Mouse (Mus musculus) right cerebral cortex, postnatal 10 days (tissue): ENCODE results near the gene Dcaf6.
A peak's percentile ranks its signal among the peaks of the same experiment; 100 is the strongest.

Experiments used
- DNase-seq, 2 experiments: peaks; one replicate each; pipeline ENCODE4 v3.0.0; 2021; ENCODE audit warnings: low spot score in 2 of 2

Gene Dcaf6

GRCm38 (mm10) chr1:165321393-165321861, 138.8 kb downstream of the Dcaf6 start:
- DNase-seq = peak in 1 of 2 experiments; percentile 55

DNA sequence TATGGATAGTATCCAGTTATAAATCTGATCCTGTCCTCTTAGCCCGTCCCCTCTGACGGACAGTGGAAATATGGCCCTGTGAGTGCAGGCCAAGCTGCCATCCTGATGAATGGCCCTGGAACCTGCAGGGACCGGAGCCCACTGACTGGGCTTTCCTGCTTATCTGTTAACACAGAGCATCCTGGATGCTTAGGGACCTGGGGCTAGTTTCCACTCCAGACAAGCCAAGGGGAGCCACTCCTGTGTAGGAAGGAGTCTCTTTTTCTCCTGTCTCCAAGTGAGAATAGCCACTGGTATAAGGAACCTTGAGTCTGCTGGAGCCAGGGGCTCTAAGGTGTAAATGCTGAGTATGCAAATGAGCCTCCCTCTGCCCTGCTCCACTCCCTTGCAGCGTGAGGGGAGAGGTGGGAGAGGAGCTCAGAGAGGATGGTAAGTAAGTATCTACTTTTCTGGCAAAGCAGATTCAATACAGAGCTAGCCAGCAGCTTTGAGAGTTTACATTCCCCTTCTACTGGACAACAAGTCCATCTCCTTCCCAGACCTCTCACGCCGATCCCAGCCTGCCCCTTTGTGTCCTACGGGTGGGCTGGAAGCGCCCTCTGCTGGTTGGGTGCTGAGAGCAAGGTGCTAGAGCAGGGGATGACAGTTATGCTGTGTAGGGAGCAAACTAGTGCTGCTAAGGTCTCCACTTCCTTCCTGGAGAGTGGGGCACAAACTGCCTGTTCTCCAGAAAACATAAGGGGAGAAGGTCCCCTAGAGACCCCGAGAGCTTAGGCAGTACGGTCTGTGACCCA, 139.9 kb downstream of the Dcaf6 start:
- DNase-seq = peak; percentile 62 to 82

DNA sequence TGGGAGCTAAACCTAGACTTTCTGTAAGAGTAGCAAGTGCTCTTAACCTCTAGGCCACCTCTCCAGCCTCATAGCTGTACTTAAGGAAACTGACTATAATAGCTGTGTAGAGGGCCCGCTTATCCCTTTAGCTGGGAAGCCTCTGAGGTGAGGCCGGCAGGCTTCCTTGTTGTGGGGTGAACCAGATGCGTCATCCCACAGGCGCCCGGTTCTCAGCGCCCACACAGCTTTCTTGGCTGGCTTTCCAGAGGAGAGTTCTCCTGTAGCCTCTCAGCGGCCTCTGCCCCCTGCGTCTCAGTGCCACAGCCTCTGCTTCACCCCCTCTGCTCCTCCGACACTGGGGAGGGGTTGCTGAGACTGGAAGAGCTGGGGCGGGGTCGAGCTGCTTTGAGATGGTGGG, 143.9 kb downstream of the Dcaf6 start:
- DNase-seq = no peak

DNA sequence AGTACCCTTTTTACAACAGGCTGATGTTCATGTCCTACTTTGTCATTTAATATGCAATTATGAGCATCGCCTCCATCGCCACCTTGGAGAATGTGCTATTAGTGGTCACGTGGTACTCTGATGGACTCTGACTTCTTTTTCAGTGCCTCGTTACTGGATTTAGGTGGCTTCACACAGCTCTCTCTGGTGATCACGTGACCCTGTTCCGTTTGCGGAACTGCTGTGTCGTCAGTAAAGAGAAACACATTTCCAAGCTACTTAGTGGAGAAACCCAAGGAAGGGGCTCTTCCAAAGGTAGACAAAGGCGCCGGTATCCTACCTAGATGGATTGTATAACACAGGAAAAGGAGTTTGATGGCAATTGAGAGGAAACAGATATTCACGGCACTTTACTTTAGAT, 152.1 kb downstream of the Dcaf6 start:
- DNase-seq = no peak

DNA sequence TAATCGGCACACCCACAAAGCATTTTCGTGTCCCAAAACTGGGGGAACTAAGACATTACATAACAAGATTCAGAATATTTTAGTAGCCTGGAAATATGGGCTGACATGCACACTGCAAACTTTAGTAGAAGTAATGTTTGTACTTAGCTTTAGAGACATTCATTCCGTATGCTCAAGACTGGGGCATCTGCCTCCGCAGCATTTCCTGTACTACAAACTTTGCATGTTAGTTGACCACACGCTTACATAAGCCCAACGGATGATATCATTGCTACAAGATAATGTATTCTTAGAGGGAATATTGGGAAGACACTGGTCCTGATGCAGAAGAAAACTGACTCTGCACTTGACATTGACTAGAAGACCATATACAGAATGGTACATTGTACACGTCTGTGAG, 155.9 kb downstream of the Dcaf6 start:
- DNase-seq = no peak

GRCm38 (mm10) chr1:165303209-165303608, 157.1 kb downstream of the Dcaf6 start:
- no peak for DNase-seq

- peak; percentile 68 for DNase-seq
Observed at GRCm38 (mm10) chr1:165302455-165303208, 157.6 kb downstream of the Dcaf6 start.

GRCm38 (mm10) chr1:165301567-165301966, 158.7 kb downstream of the Dcaf6 start:
- no peak for DNase-seq

DNA sequence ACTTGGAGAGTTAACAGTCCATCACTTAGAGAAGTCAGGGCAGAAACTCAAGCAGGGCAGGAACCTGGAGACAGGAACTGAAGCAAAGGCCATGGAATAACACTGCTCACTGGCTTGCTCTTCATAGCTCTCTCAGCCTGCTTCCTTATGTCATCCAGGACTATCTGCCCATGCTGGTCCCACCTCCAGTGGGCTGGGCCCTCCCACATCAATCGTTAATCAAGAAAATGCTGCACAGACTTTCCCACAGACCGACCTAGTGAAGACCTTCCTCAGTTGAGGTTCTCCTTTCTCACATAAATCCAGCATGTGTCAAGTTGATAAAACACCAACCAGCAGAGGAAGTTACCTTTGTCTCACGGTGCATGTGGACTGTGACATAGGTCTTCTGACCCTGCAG, 159.2 kb downstream of the Dcaf6 start:
- DNase-seq = no peak

- no peak for DNase-seq
Observed at GRCm38 (mm10) chr1:165295489-165295888, 164.8 kb downstream of the Dcaf6 start, which contains the start of gene Gpr161. Gpr161 (plus strand) TSS chr1:165295789.

DNA sequence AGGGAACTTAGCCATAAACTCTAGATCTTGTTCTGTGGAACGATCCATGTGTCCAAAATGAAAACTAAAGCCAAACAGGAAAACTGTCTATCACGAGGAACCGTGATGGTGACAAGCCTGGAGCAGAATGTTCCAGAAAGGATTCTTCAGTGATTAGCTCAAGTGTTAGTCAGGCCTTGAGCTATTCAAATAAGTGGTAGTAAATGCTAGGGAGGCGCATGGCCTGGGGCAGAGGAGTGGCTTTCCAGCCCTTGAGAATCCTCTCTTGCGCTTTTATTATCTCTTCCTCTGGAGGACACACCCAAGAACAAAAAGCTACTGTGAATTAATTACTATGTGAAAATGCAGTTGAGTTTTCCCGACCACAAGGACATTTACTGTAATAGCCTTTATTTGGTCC, 168.7 kb downstream of the Dcaf6 start:
- no peak for DNase-seq

- no peak for DNase-seq
Observed at GRCm38 (mm10) chr1:165289831-165290230, 170.4 kb downstream of the Dcaf6 start.

DNA sequence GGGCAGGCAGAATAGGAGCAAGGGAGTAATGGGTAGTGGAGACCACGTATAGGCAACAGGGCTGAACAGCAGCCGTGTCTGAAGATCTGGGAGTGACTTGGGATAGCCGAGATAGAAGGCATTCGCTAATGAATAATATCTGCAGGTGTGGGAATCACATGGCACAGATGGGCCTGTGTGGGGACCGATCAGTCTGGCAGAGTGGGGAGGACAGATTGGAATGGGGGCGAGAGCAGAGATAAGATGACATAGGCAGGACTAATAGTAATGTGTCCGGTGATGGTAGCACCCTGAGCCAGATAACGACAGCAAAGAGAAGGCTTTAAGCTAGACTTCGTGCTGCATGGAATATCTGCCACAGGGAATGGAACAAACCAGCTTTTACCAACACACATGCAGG, 172.1 kb downstream of the Dcaf6 start:
- no peak for DNase-seq

- DNase-seq = no peak
Observed at GRCm38 (mm10) chr1:165284096-165284495, 176.2 kb downstream of the Dcaf6 start.

DNA sequence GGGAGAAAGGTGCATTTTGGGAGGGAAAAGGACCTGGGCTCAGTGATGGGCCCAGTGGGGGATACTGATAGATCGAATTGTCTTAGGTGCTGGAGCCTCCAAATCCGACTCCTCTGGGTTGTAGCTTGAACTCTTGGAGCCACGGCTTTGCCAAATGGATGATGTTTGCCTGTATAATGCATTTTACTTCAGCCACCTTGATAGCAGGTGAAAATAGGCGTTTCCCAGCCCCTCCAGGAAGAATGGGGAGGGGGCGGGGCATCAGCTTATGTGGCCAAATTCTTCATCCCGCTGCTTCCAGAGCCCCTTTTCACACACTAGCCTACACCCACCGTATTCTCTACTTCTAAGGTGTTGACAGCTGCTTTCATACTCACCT, 177.3 kb downstream of the Dcaf6 start:
- DNase-seq = peak in 1 of 2 experiments; percentile 15

DNA sequence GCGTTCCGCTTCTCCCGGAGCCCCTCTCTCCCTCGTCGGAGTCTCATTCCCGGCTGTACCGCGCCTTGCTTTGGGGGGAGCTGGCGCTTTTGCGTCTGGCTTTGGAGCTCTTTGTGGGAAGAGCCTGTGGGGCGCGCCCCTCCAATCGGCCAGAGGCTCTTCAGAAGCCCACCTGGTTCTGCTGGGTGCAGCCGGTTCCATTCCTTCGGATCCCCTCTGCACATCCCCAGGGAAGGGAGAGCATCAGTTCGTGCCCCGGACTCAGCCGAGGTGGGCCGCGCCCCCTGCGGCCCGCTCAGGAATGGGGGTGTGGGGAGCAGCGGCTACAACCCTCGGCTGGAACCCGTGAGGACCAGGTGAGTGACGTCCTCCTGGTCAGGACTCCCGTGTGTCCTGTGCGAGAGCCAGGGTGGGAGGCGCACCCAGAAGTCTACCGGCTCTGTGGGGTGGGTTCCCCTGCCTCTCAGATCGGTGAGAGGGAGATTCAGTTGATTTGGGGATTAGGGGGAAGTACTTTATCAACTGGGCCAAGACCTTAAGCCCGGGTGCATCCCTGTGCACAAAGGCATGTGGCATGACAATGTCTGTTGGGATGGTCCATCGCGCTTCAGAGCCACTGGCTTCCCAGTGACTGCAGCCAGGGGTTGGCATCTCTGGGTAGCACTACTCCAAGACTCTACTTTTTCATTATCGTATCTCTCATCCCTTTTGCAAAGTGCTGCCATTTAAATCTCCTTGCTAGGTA, 177.9 kb downstream of the Dcaf6 start:
- DNase-seq = peak in 1 of 2 experiments; percentile 23

GRCm38 (mm10) chr1:165281351-165282221, 178.7 kb downstream of the Dcaf6 start:
- peak; percentile 52 to 56 for DNase-seq

- peak in 1 of 2 experiments; percentile 9 for DNase-seq
Observed at GRCm38 (mm10) chr1:165280741-165281140, 179.5 kb downstream of the Dcaf6 start.
